Mouse (Mus musculus) ES-Bruce4 (cell line): ENCODE results near the gene Trpc1. TPM values are rescaled to one million over a fixed set of nuclear protein-coding genes. Genes with fewer than 3 reads are reported as not detected.
A peak's percentile ranks its signal among the peaks of the same experiment; 100 is the strongest.

Source experiments
- H3K27ac ChIP-seq: 2 replicates; pipeline ENCODE4 v1.5.1; 2012; ENCODE audit warnings: low read length, inconsistent platforms; ENCODE audit not compliant: insufficient read depth
- H3K27me3 ChIP-seq: 2 replicates; pipeline ENCODE4 v1.6.1; 2012; ENCODE audit warnings: mild to moderate bottlenecking, low read length, inconsistent platforms; ENCODE audit not compliant: control insufficient read depth, poor library complexity, insufficient read depth, severe bottlenecking
- H3K36me3 ChIP-seq: 2 replicates; pipeline ENCODE4 v1.6.1; 2012; ENCODE audit warnings: inconsistent platforms, mild to moderate bottlenecking, low read length, moderate library complexity; ENCODE audit not compliant: control insufficient read depth, poor library complexity, insufficient read depth, severe bottlenecking
- H3K4me1 ChIP-seq: one replicate; pipeline ENCODE4 v1.8.1; 2011; ENCODE audit warnings: low read length; ENCODE audit not compliant: control insufficient read depth, insufficient read depth
- H3K4me3 ChIP-seq: 2 replicates; pipeline ENCODE4 v1.5.1; 2011; ENCODE audit warnings: low read depth, mild to moderate bottlenecking, low read length
- H3K9ac ChIP-seq: 2 replicates; pipeline ENCODE4 v1.6.1; 2012; ENCODE audit warnings: low read depth, mild to moderate bottlenecking, inconsistent platforms; ENCODE audit not compliant: poor library complexity, severe bottlenecking
- H3K9me3 ChIP-seq: replicated peaks from 2 replicates; pipeline ENCODE4 v1.6.1; 2012; ENCODE audit warnings: mild to moderate bottlenecking, low read length, inconsistent platforms; ENCODE audit not compliant: control insufficient read depth, poor library complexity, insufficient read depth, severe bottlenecking
- CTCF ChIP-seq: IDR thresholded peaks from one replicate; pipeline ENCODE4 v1.8.1; 2011; ENCODE audit warnings: low read depth, low read length
- EP300 ChIP-seq: IDR thresholded peaks from 2 replicates; pipeline ENCODE4 v1.6.1; 2011; ENCODE audit warnings: low read depth, low read length; ENCODE audit not compliant: insufficient read depth
- POLR2A ChIP-seq: IDR thresholded peaks from one replicate; pipeline ENCODE4 v1.8.1; 2011; ENCODE audit warnings: low read length; ENCODE audit not compliant: insufficient read depth
- polyA plus RNA-seq: library from polyadenylated mRNA; stranded (reverse); fragments of >200 nt; gene quantifications from 2 replicates; pipeline ENCODE4 v1.2.4, GENCODE M21; 2011; ENCODE audit warnings: low read depth; ENCODE audit not compliant: missing spikeins, insufficient read depth, insufficient read length

Trpc1 gene
- 4.9 and 6.2 TPM in 2 replicates for polyA plus RNA-seq

GRCm38 (mm10) chr9:95750037-95750511, at the start of gene Trpc1:
TSS of gene Trpc1 (minus strand) at chr9:95750375.
- H3K36me3 ChIP-seq: no peaks in the 10 kb centered on the region
- no peak within 1 kb of the TSS for H3K27ac ChIP-seq
- no peaks in the 10 kb centered on the region for H3K9me3 ChIP-seq
- peak within 1 kb of the TSS; percentile 72 for H3K4me3 ChIP-seq
- TF ChIP-seq CTCF (no peak), POLR2A (no peak), EP300 (no peak)
- H3K27me3 ChIP-seq: 0 out of 2 replicates have a peak, but pooled peaks cover 1% of the 10 kb centered on the region
- no peaks in the 10 kb centered on the region for H3K4me1 ChIP-seq
- H3K9ac ChIP-seq: peak within 1 kb of the TSS; percentile 51

DNA sequence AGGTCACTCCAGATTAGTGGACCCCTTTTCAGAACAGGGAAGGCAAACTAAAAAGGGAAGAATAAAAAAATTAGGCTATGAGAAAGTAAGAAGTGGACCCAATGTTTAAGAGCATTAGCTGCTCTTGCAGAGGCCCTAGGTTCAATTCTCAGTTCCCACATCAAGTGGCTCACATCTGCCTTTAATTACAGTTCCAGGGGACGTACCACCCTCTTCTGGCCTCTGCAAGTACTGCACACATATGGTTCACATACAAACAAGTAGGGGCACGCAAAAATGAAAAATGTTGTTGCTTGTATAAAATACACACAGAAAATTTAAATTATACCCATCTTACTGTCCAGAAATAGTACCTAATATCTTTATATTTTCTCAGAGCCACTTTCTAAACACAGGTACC, 46.1 kb upstream of the Trpc1 start:
- TF ChIP-seq POLR2A (no peak), EP300 (no peak)
- Histone ChIP-seq H3K4me3 (no peak overlapping the region), H3K36me3 (no peaks in the 10 kb centered on the region), H3K27me3 (no peaks in the 10 kb centered on the region), H3K9ac (no peak overlapping the region), H3K4me1 (no peaks in the 10 kb centered on the region), H3K27ac (no peak overlapping the region), H3K9me3 (no peaks in the 10 kb centered on the region)

- TF ChIP-seq EP300: no peak
- no peak for TF ChIP-seq POLR2A
- TF ChIP-seq CTCF: no peak
- Histone ChIP-seq H3K4me3 (no peak overlapping the region), H3K9ac (no peak overlapping the region), H3K9me3 (no peaks in the 10 kb centered on the region), H3K27ac (no peak overlapping the region), H3K36me3 (no peaks in the 10 kb centered on the region), H3K27me3 (no peaks in the 10 kb centered on the region), H3K4me1 (no peaks in the 10 kb centered on the region)
Observed at GRCm38 (mm10) chr9:95795844-95796243, 45.7 kb upstream of the Trpc1 start.

DNA sequence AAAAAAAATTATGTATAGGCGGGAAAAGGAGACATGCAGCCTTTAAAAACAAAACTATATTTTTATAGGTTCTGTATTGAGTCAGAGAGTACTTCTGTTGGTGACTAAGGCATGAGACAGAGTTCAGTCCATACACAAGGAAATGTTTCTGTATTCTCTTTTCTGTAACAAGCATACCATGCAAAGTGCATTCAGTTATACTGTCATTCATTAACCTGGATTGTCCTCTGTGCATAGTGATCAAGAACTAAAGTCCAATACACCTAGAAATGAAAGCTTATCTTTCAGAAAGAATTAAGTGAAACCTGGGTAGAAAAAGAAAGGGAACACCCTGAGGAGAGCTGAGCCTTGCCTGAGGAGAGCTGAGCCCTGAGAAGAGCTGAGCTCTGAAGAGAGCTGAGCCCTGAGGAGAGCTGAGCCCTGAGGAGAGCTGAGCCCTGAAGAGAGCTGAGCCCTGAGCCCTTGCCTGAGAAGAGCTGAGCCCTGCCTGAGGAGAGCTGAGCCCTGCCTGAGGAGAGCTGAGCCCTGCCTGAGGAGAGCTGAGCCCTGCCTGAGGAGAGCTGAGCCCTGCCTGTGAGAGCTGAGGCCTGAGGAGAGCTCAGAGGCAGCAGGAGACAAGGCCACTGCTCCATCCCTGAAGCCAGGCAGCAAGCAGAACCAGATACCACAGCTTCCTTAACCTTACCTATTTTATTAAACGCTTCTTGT, 45.1 kb upstream of the Trpc1 start:
- Histone ChIP-seq H3K9me3 (no peaks in the 10 kb centered on the region), H3K27ac (no peak overlapping the region), H3K4me3 (no peak overlapping the region), H3K4me1 (no peaks in the 10 kb centered on the region), H3K27me3 (no peaks in the 10 kb centered on the region), H3K36me3 (no peaks in the 10 kb centered on the region), H3K9ac (no peak overlapping the region)
- TF ChIP-seq CTCF (no peak), POLR2A (no peak), EP300 (no peak)

GRCm38 (mm10) chr9:95793986-95794744, 44.0 kb upstream of the Trpc1 start:
- Histone ChIP-seq H3K4me3 (peak overlapping the region; percentile 30), H3K27me3 (no peaks in the 10 kb centered on the region), H3K27ac (no peak overlapping the region), H3K9ac (no peak overlapping the region), H3K4me1 (no peaks in the 10 kb centered on the region), H3K36me3 (no peaks in the 10 kb centered on the region), H3K9me3 (no peaks in the 10 kb centered on the region)
- TF ChIP-seq EP300: no peak
- no peak for TF ChIP-seq CTCF
- TF ChIP-seq POLR2A: no peak
